Mouse (Mus musculus) megakaryocyte progenitor cell, adult 5-6 weeks (primary cell): ENCODE measurements around the gene Olfr460. TPM values are rescaled to one million over a fixed set of nuclear protein-coding genes. Genes with fewer than 3 reads are reported as not detected.
"Not testable (repeated sequence)": the region's sequence is repeated elsewhere in the genome, so short reads cannot be mapped to it uniquely, and the experiment has no call there.

ENCODE experiments used
- ATAC-seq: replicated peaks from 2 replicates; pipeline ENCODE4 v1.8.0; 2016; ENCODE audit warnings: mild to moderate bottlenecking, moderate TSS enrichment, inconsistent platforms; ENCODE audit not compliant: poor library complexity
- total RNA-seq, 2 experiments: library from RNA; stranded (forward) in 1 of 2; stranded (reverse) in 1 of 2; fragments of 157-497, 149-512 nt in 1 of 2; fragments of 200-1000 nt in 1 of 2; gene quantifications; 2 replicates each; pipeline versions ENCODE4 v1.2.3 to v1.2.4; 2015 to 2017

Gene Olfr460
- not detected in 2 replicates for total RNA-seq (2015)
- total RNA-seq (2017), result not detected in 2 replicates

GRCm38 (mm10) chr6:40569187-40569586 lies at the start of gene Olfr460:
TSS of gene Olfr460 (plus strand) at chr6:40569487.
- ATAC-seq, result no peak

- peak; percentile 80 for ATAC-seq
Observed at GRCm38 (mm10) chr6:40544690-40545089, 24.6 kb upstream of the Olfr460 start.

- peak; percentile 48; the same call in 1 of the 2 replicates for ATAC-seq
Observed at GRCm38 (mm10) chr6:40554950-40555349, 14.3 kb upstream of the Olfr460 start, which contains the start of gene Olfr461. TSS of gene Olfr461 (minus strand) at chr6:40555050.

GRCm38 (mm10) chr6:40573618-40574017 lies 4.3 kb downstream of the Olfr460 start:
- ATAC-seq, result peak; percentile 71

- ATAC-seq, result peak; percentile 89
Observed at GRCm38 (mm10) chr6:40576305-40576704, 7.0 kb downstream of the Olfr460 start.

GRCm38 (mm10) chr6:40584336-40584735 lies 15.0 kb downstream of the Olfr460 start:
- peak; percentile 76 for ATAC-seq

GRCm38 (mm10) chr6:40585645-40586044 lies 16.4 kb downstream of the Olfr460 start, which contains the start of gene Clec5a:
TSS of gene Clec5a (minus strand) at chr6:40585821.
- ATAC-seq, result peak; percentile 60

- ATAC-seq, result peak; percentile 85
Observed at GRCm38 (mm10) chr6:40588346-40588745, 19.1 kb downstream of the Olfr460 start.

GRCm38 (mm10) chr6:40594804-40595550 lies 25.7 kb downstream of the Olfr460 start:
- peak; percentile 99 for ATAC-seq

GRCm38 (mm10) chr6:40598546-40598945 lies 29.3 kb downstream of the Olfr460 start:
- not testable (repeated sequence) for ATAC-seq

GRCm38 (mm10) chr6:40607431-40607830 lies 38.1 kb downstream of the Olfr460 start:
- ATAC-seq, result no peak

- no peak for ATAC-seq
Observed at GRCm38 (mm10) chr6:40610244-40610643, 41.0 kb downstream of the Olfr460 start.

- peak; percentile 57; the same call in 1 of the 2 replicates for ATAC-seq
Observed at GRCm38 (mm10) chr6:40613260-40613852, 44.1 kb downstream of the Olfr460 start, which contains the start of gene Tas2r138. TSS of gene Tas2r138 (minus strand) at chr6:40613310.

- ATAC-seq, result peak; percentile 82; the same call in 1 of the 2 replicates
Observed at GRCm38 (mm10) chr6:40617965-40618364, 48.7 kb downstream of the Olfr460 start.

Other genes with a start within 250 kb of the Olfr460 start
- 24.7 and 29.7 TPM in 2 replicates for gene Agk, start 244.3 kb upstream of the Olfr460 start, total RNA-seq (2015)
- 30.0 and 45.8 TPM in 2 replicates for gene Agk, start 244.3 kb upstream of the Olfr460 start, total RNA-seq (2017)
- 7.0 and 9.2 TPM in 2 replicates for gene E330009J07Rik, start 133.4 kb upstream of the Olfr460 start, total RNA-seq (2015)
- 12.3 and 12.5 TPM in 2 replicates for gene E330009J07Rik, start 133.4 kb upstream of the Olfr460 start, total RNA-seq (2017)
- not detected in 2 replicates for gene Wee2, start 130.4 kb upstream of the Olfr460 start, total RNA-seq (2015)
- gene Wee2, start 130.4 kb upstream of the Olfr460 start, total RNA-seq (2017), result not detected in 2 replicates
- gene Ssbp1, start 98.1 kb upstream of the Olfr460 start, total RNA-seq (2015), result 155 and 183 TPM in 2 replicates
- gene Ssbp1, start 98.1 kb upstream of the Olfr460 start, total RNA-seq (2017), result 98.6 and 141 TPM in 2 replicates
- gene Tas2r137, start 78.3 kb upstream of the Olfr460 start, total RNA-seq (2015), result not detected in 2 replicates
- gene Tas2r137, start 78.3 kb upstream of the Olfr460 start, total RNA-seq (2017), result not detected in 2 replicates
- not detected in 2 replicates for gene Tas2r108, start 76.0 kb upstream of the Olfr460 start, total RNA-seq (2015)
- gene Tas2r108, start 76.0 kb upstream of the Olfr460 start, total RNA-seq (2017), result not detected in 2 replicates
- gene Prss37, start 50.0 kb upstream of the Olfr460 start, total RNA-seq (2015), result not detected in 2 replicates
- not detected in 2 replicates for gene Prss37, start 50.0 kb upstream of the Olfr460 start, total RNA-seq (2017)
- not detected in 2 replicates for gene Olfr461, start 14.4 kb upstream of the Olfr460 start, total RNA-seq (2015)
- gene Olfr461, start 14.4 kb upstream of the Olfr460 start, total RNA-seq (2017), result not detected in 2 replicates
- gene Clec5a, start 16.3 kb downstream of the Olfr460 start, total RNA-seq (2015), result 90.9 and 108 TPM in 2 replicates
- 113 and 138 TPM in 2 replicates for gene Clec5a, start 16.3 kb downstream of the Olfr460 start, total RNA-seq (2017)
- gene Tas2r138, start 43.8 kb downstream of the Olfr460 start, total RNA-seq (2015), result not detected in 2 replicates
- not detected in 2 replicates for gene Tas2r138, start 43.8 kb downstream of the Olfr460 start, total RNA-seq (2017)
- gene Mgam, start 59.3 kb downstream of the Olfr460 start, total RNA-seq (2015), result 35.6 and 43.9 TPM in 2 replicates
- 55.5 and 85.3 TPM in 2 replicates for gene Mgam, start 59.3 kb downstream of the Olfr460 start, total RNA-seq (2017)